Comparison of ENCODE assay signal across 27 mouse cellular contexts in genomic region chr19:25062188-25062856, GRCm38 (mm10).
DNase-seq lines count a peak whose midpoint lies in the region; TF ChIP-seq lines count a peak whose summit lies in the region.
"Had no signal": no experiment of that assay in that cellular context is flagged by ENCODE, and none has a peak within 500 bp of the region (broad histone marks: within the 10 kb centered on the region; RNA-seq: fewer than 3 reads in every experiment).

No protein-coding gene starts in this region.

- peak overlapping the region; percentile 88 for H3K4me2 ChIP-seq in CH12.LX (ENCODE audit: insufficient read depth, low read depth, poor library complexity, severe bottlenecking)
- H3K4me2 ChIP-seq: embryonic facial prominence, embryonic 13.5 days; heart, embryonic 13.5 days; hindbrain, embryonic 15.5 days; intestine, embryonic 15.5 days; liver, embryonic 13.5 days; midbrain, embryonic 11.5 days; neural tube, embryonic 12.5 days had no signal

- no peak for TF ChIP-seq CTCF in spleen, adult 2 months (IDR thresholded peaks at IDR 0.05; ENCODE audit: extremely low read depth, insufficient read depth, insufficient read length, insufficient replicate concordance)
- TF ChIP-seq CTCF in CH12.LX (conservative IDR thresholded peaks at IDR 0.05 in 1 of 2, IDR thresholded peaks at IDR 0.05 in 1 of 2; ENCODE audit: low read depth in 2 of 2, low read length in 2 of 2): no peak

- no peaks in the 10 kb centered on the region for H3K27me3 ChIP-seq in spleen, adult 2 months (ENCODE audit: control insufficient read depth, insufficient read depth, low read length)
- H3K27me3 ChIP-seq in CH12.LX (replicated peaks): no peaks in the 10 kb centered on the region
- H3K27me3 ChIP-seq: embryonic facial prominence, embryonic 13.5 days; hindbrain, embryonic 15.5 days; intestine, embryonic 15.5 days; liver, embryonic 13.5 days; neural tube, embryonic 12.5 days had no signal

- no peaks in the 10 kb centered on the region for H3K9me3 ChIP-seq in CH12.LX (replicated peaks; ENCODE audit: low read length)
- H3K9me3 ChIP-seq: embryonic facial prominence, embryonic 13.5 days; heart, embryonic 13.5 days; hindbrain, embryonic 15.5 days; intestine, embryonic 15.5 days; liver, embryonic 13.5 days; neural tube, embryonic 12.5 days had no signal

- TF ChIP-seq RAD21 in CH12.LX (IDR thresholded peaks at IDR 0.05; ENCODE audit: low read depth, low read length): no peak

- dilution Hi-C loops in CH12.LX (cut with MboI; ENCODE audit: extremely low pct_ligation_motif_present, extremely low pct_unique_long_range_greater_than_20kb, low sequenced_read_pairs): no loop called here

- no peak for TF ChIP-seq POLR2A in spleen, adult 2 months (IDR thresholded peaks at IDR 0.05; ENCODE audit: low read depth, low read length)
- no peak for TF ChIP-seq POLR2A in CH12.LX (IDR thresholded peaks at IDR 0.05; ENCODE audit: low read depth, low read length)

- WGBS in spleen, adult 2 months: 25% methylated on average over 9 of the region's 9 CpGs

- no peak overlapping the region for H3K4me3 ChIP-seq in spleen, adult 2 months (ENCODE audit: extremely low read depth, insufficient read depth, insufficient read length)
- peak overlapping the region in 2 of 3 experiments; percentile 13 to 21 for H3K4me3 ChIP-seq in CH12.LX (replicated peaks in 1 of 3; ENCODE audit: low read depth in 2 of 3, low read length in 2 of 3, poor library complexity in 1 of 3)
- H3K4me3 ChIP-seq: embryonic facial prominence, embryonic 13.5 days; heart, adult 2 months; heart, embryonic 13.5 days; hindbrain, embryonic 15.5 days; intestine, embryonic 15.5 days; layer of hippocampus, adult 2 months; liver, embryonic 13.5 days; neural tube, embryonic 12.5 days had no signal

- peaks cover 18% of the 10 kb centered on the region for H3K36me3 ChIP-seq in spleen, adult 2 months (ENCODE audit: control insufficient read depth, insufficient read depth, low read length)
- H3K36me3 ChIP-seq in CH12.LX (replicated peaks in 1 of 2; ENCODE audit: control insufficient read depth in 1 of 2, insufficient read depth in 1 of 2, low read length in 1 of 2): peaks cover 16 to 61% of the 10 kb centered on the region in 2 experiments
- H3K36me3 ChIP-seq: embryonic facial prominence, embryonic 13.5 days; heart, embryonic 13.5 days; hindbrain, embryonic 15.5 days; intestine, embryonic 15.5 days; liver, embryonic 13.5 days; neural tube, embryonic 12.5 days had no signal

- H3K4me1 ChIP-seq in spleen, adult 2 months (ENCODE audit: control insufficient read depth, insufficient read depth, insufficient read length): peaks cover 17% of the 10 kb centered on the region; the same call in 1 of the 2 replicates
- H3K4me1 ChIP-seq in CH12.LX (ENCODE audit: control insufficient read depth in 1 of 2, insufficient read depth in 2 of 2): peaks cover 24 to 75% of the 10 kb centered on the region in 2 experiments
- H3K4me1 ChIP-seq: intestine, embryonic 15.5 days; liver, embryonic 13.5 days; neural tube, embryonic 12.5 days had no signal

- DNase-seq in spleen, adult 2 months (ENCODE audit: low read depth in 1 of 2, low spot score in 2 of 2): no peak
- DNase-seq in spleen, postnatal 4 days (ENCODE audit: low spot score in 2 of 2): no peak
- DNase-seq in CH12.LX (ENCODE audit: extremely low read depth): peak; percentile 69
- DNase-seq in induced T-regulatory cell, adult 2 months (ENCODE audit: low read depth): peak; percentile 71
- DNase-seq in left cerebral cortex, adult 18-20 months (ENCODE audit: low spot score in 2 of 2): no peak
- no peak for DNase-seq in frontal cortex, postnatal 36 days (ENCODE audit: low spot score in 2 of 2)
- DNase-seq in gastrocnemius, adult 18-20 months (ENCODE audit: low spot score): no peak
- DNase-seq: adrenal gland, adult 8-10 months; cerebellum, adult 18-20 months; cerebellum, postnatal 10 days; gastrocnemius, postnatal 25 days; heart, adult 2 months; heart, postnatal 10 days; kidney, adult 2 months; kidney, postnatal 36 days; left cerebral cortex, postnatal 4 days; liver, embryonic 13.5 days; lung, adult 2 months; lung, postnatal 14 days; thymus, postnatal 14 days had no signal

- H3K79me2 ChIP-seq in CH12.LX (replicated peaks; ENCODE audit: control insufficient read depth, extremely low read depth, insufficient read depth, poor library complexity, severe bottlenecking): peaks cover 56% of the 10 kb centered on the region

- peak overlapping the region; percentile 23; the same call in 1 of the 2 replicates for H3K27ac ChIP-seq in spleen, adult 2 months (ENCODE audit: insufficient read depth, low read length)
- peak overlapping the region; percentile 90 for H3K27ac ChIP-seq in CH12.LX (ENCODE audit: insufficient read depth, low read depth)
- H3K27ac ChIP-seq: embryonic facial prominence, embryonic 13.5 days; heart, adult 2 months; heart, embryonic 13.5 days; hindbrain, embryonic 15.5 days; intestine, embryonic 15.5 days; layer of hippocampus, adult 2 months; liver, embryonic 13.5 days; neural tube, embryonic 12.5 days had no signal

- H3K9ac ChIP-seq in CH12.LX (ENCODE audit: insufficient read depth, low read depth): no peak overlapping the region
- H3K9ac ChIP-seq: embryonic facial prominence, embryonic 13.5 days; heart, embryonic 13.5 days; hindbrain, embryonic 15.5 days; intestine, embryonic 15.5 days; liver, embryonic 13.5 days; neural tube, embryonic 12.5 days had no signal

- peak; percentile 85 for TF ChIP-seq EP300 in CH12.LX (IDR thresholded peaks at IDR 0.05; ENCODE audit: low read length)

- in situ Hi-C loops in CH12.LX (cut with MboI; ENCODE audit: low pct_ligation_motif_present, low pct_unique_long_range_greater_than_20kb, low sequenced_read_pairs): no loop called here

TF ChIP-seq in CH12.LX, 34 proteins besides CTCF, POLR2A, EP300 and RAD21:
- TF ChIP-seq MAX (IDR thresholded peaks at IDR 0.05; ENCODE audit: low read length): peak; percentile 72
- no peak for TF ChIP-seq ZC3H11A (IDR thresholded peaks at IDR 0.05; ENCODE audit: low read depth, low read length)
- no peak for TF ChIP-seq ELF1 (IDR thresholded peaks at IDR 0.05; ENCODE audit: low read depth, low read length)
- TF ChIP-seq JUND (conservative IDR thresholded peaks at IDR 0.05; ENCODE audit: low read depth, low read length): peak; percentile 68
- TF ChIP-seq TBP (conservative IDR thresholded peaks at IDR 0.05; ENCODE audit: low read depth, low read length): peak; percentile 50; the same call in 1 of the 2 replicates
- no peak for TF ChIP-seq CHD1 (IDR thresholded peaks at IDR 0.05; ENCODE audit: low read depth, low read length)
- no peak for TF ChIP-seq UBTF (IDR thresholded peaks at IDR 0.05; ENCODE audit: low read depth, low read length)
- TF ChIP-seq BHLHE40 (IDR thresholded peaks at IDR 0.05; ENCODE audit: low read depth, low read length): peak; percentile 80
- TF ChIP-seq SMC3 (IDR thresholded peaks at IDR 0.05; ENCODE audit: low read depth, low read length): no peak; the same call in 1 of the 2 replicates
- no peak; the same call in 1 of the 2 replicates for TF ChIP-seq IRF4 (IDR thresholded peaks at IDR 0.05; ENCODE audit: low read depth, low read length)
- no peak for TF ChIP-seq MAZ (IDR thresholded peaks at IDR 0.05; ENCODE audit: low read depth, low read length)
- no peak; the same call in 1 of the 2 replicates for TF ChIP-seq CHD2 (IDR thresholded peaks at IDR 0.05; ENCODE audit: low read length)
- peak; percentile 71 for TF ChIP-seq USF1 (IDR thresholded peaks at IDR 0.05; ENCODE audit: low read depth, low read length)
- TF ChIP-seq ZMIZ1 (IDR thresholded peaks at IDR 0.05; ENCODE audit: low read depth, low read length): no peak
- TF ChIP-seq HCFC1 (IDR thresholded peaks at IDR 0.05; ENCODE audit: low read depth, low read length): no peak; the same call in none of the 2 replicates
- TF ChIP-seq MYC (IDR thresholded peaks at IDR 0.05; ENCODE audit: low read depth, low read length): no peak; the same call in 1 of the 2 replicates
- TF ChIP-seq PAX5 (IDR thresholded peaks at IDR 0.05; ENCODE audit: low read length): no peak
- TF ChIP-seq MEF2A (IDR thresholded peaks at IDR 0.05; ENCODE audit: borderline replicate concordance, low read depth, low read length): peak; percentile 89
- no peak; the same call in 1 of the 2 replicates for TF ChIP-seq JUN (IDR thresholded peaks at IDR 0.05; ENCODE audit: insufficient read depth, low read depth, low read length)
- TF ChIP-seq ETS1 (conservative IDR thresholded peaks at IDR 0.05; ENCODE audit: low read depth, low read length): no peak
- TF ChIP-seq ZKSCAN1 (IDR thresholded peaks at IDR 0.05; ENCODE audit: borderline replicate concordance, low read depth, low read length): no peak
- TF ChIP-seq MAFK (IDR thresholded peaks at IDR 0.05; ENCODE audit: insufficient replicate concordance, low read length): no peak; the same call in 1 of the 2 replicates
- no peak for TF ChIP-seq ZNF384 (IDR thresholded peaks at IDR 0.05; ENCODE audit: low read depth, low read length)
- 0 out of 2 replicates have a peak, but pooled peaks have one; percentile 77 for TF ChIP-seq SIN3A (IDR thresholded peaks at IDR 0.05; ENCODE audit: low read length)
- TF ChIP-seq NELFE (IDR thresholded peaks at IDR 0.05; ENCODE audit: low read depth, low read length): no peak; the same call in 1 of the 2 replicates
- TF ChIP-seq NRF1 (IDR thresholded peaks at IDR 0.05; ENCODE audit: low read depth, low read length): 0 out of 2 replicates have a peak, but pooled peaks have one; percentile 19
- peak; percentile 52 for TF ChIP-seq TCF12 (IDR thresholded peaks at IDR 0.05; ENCODE audit: low read depth, low read length)
- no peak for TF ChIP-seq MXI1 (IDR thresholded peaks at IDR 0.05; ENCODE audit: low read depth, low read length)
- TF ChIP-seq RCOR1 (conservative IDR thresholded peaks at IDR 0.05; ENCODE audit: low read depth, low read length): 0 out of 2 replicates have a peak, but pooled peaks have one; percentile 28
- TF ChIP-seq GABPA (IDR thresholded peaks at IDR 0.05; ENCODE audit: insufficient replicate concordance, low read depth, low read length): no peak
- TF ChIP-seq POLR2AphosphoS2 (IDR thresholded peaks at IDR 0.05; ENCODE audit: low read depth, low read length): no peak
- TF ChIP-seq KAT2A (IDR thresholded peaks at IDR 0.05; ENCODE audit: insufficient replicate concordance, low read length): no peak
- no peak for TF ChIP-seq E2F4 (IDR thresholded peaks at IDR 0.05; ENCODE audit: insufficient replicate concordance, low read depth, low read length)
- peak; percentile 76 for TF ChIP-seq USF2 (conservative IDR thresholded peaks at IDR 0.05; ENCODE audit: low read depth, low read length)
TF ChIP-seq in CH12.LX: peak in this region for 11.

Comparison
In these comparisons a context has a peak if more than half of its experiments do, and no peak if none do; other contexts are left out.
1. DNase-seq: peak in CH12.LX (single experiment) and induced T-regulatory cell, adult 2 months (single experiment); none in spleen, adult 2 months (0 of 2), spleen, postnatal 4 days (0 of 2), left cerebral cortex, adult 18-20 months (0 of 2), frontal cortex, postnatal 36 days (0 of 2) and gastrocnemius, adult 18-20 months (single experiment).